Mouse (Mus musculus) kidney, adult 2 months (tissue): ENCODE data around the gene Nostrin.

Experiments used
- CTCF ChIP-seq: fragments of 200-500 bp; conservative IDR thresholded peaks from 2 replicates; pipeline ENCODE4 v1.5.1; 2011; ENCODE audit warnings: low read depth, mild to moderate bottlenecking, control low read depth, low read length, moderate library complexity, mixed read lengths; ENCODE audit not compliant: insufficient read depth, insufficient read length
- POLR2A ChIP-seq: fragments of 200-500 bp; IDR thresholded peaks from one replicate; pipeline ENCODE4 v1.6.1; 2011; ENCODE audit warnings: low read depth, low read length, control low read depth

DNA sequence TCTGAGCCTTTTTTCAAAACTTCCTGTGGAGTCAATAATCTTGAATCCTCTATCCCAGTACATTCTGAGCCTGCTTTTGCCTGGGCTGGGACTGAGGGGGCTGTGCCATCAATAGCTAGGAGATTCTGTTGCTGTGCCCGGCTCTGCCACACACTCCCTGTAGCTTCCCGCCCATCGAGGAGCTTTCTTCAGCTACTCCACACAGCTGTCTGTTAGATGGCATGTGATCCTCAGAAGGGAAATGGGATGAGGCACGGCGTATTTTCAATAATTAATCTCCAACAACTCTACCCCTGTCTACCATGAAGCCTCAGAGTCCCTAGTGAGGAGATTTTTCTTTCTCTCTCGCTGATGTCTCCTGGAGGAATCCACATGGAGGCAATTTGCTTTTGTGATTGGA lies 93.0 kb downstream of the Nostrin start:
- TF ChIP-seq POLR2A (no peak), CTCF (no peak)
